Mouse (Mus musculus) urinary bladder, postnatal 0 days (tissue): ENCODE data around the gene Parva. TPM values are rescaled to one million over a fixed set of nuclear protein-coding genes. Genes with fewer than 3 reads are reported as not detected.

Experiments
- polyA plus RNA-seq: library from polyadenylated mRNA; unstranded; fragments of >200 nt; fragmentation: Nextera tagmentation; extraction: Ambion mirVana; gene quantifications from 2 replicates; pipeline ENCODE4 v1.2.1, GENCODE M21; 2015

Gene Parva
- 233 and 277 TPM in 2 replicates for polyA plus RNA-seq

GRCm38 (mm10) chr7:112427357-112428157 lies at the start of gene Parva:
TSS of gene Parva (plus strand) at chr7:112427505.

Other genes with a start within 250 kb of the Parva start
- gene Mical2, start 201.6 kb upstream of the Parva start, polyA plus RNA-seq = 12.2 and 15.0 TPM in 2 replicates